Mouse (Mus musculus) spleen, adult 2 months (tissue): ENCODE data around the gene Schip1.

Experiments used
- CTCF ChIP-seq: fragments of 200-500 bp; IDR thresholded peaks from 2 replicates; pipeline ENCODE4 v1.5.1; 2011; ENCODE audit warnings: mild to moderate bottlenecking, inconsistent platforms; ENCODE audit not compliant: insufficient read depth, insufficient read length, insufficient replicate concordance; ENCODE audit errors: extremely low read depth
- POLR2A ChIP-seq: fragments of 200-500 bp; IDR thresholded peaks from 2 replicates; pipeline ENCODE4 v1.6.1; 2011; ENCODE audit warnings: low read depth, low read length, inconsistent platforms

DNA sequence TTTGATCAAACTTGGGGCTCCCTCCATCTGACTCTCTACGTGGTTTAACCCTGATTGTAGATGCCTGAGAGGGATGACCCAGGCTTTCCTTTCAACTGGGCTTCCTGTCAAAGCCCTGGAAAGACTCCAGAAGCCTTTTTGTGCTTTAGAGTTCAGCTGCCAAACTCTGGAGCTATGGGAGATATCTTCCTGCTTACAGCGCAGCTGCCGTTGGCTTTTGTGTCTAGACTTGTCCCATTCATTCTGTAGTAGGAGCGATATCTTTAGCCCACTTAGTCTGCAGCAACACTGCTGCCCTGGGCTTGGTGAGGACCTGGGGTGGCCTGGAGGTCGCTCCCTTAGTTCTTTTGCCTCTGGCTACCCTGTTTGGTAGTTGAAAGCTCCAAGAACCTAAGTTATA is 56.7 kb downstream of the Schip1 start:
- TF ChIP-seq CTCF (no peak), POLR2A (no peak)
